20 mouse cellular contexts compared by ENCODE assay signal in genomic region chr5:99039021-99039420, GRCm38 (mm10). TPM values are rescaled to one million over a fixed set of nuclear protein-coding genes. Genes with fewer than 3 reads are reported as not detected.
DNase-seq lines count a peak whose midpoint lies in the region; ATAC-seq and TF ChIP-seq lines count a peak whose summit lies in the region.
"Had no signal": no experiment of that assay in that cellular context is flagged by ENCODE, and none has a peak within 500 bp of the region (broad histone marks: within the 10 kb centered on the region; RNA-seq: fewer than 3 reads in every experiment).

No protein-coding gene starts in this region.

- no peaks in the 10 kb centered on the region for H3K36me3 ChIP-seq in lung, postnatal 0 days (ENCODE audit: insufficient read depth, low read length)
- H3K36me3 ChIP-seq: embryonic facial prominence, embryonic 12.5 days; forebrain, embryonic 15.5 days; heart, embryonic 15.5 days; hindbrain, embryonic 13.5 days had no signal

- H3K4me3 ChIP-seq in lung, postnatal 0 days (ENCODE audit: low read depth, low read length) = no peak overlapping the region
- H3K4me3 ChIP-seq: embryonic facial prominence, embryonic 12.5 days; forebrain, embryonic 15.5 days; heart, embryonic 15.5 days; hindbrain, embryonic 13.5 days had no signal

- no peak overlapping the region for H3K9ac ChIP-seq in lung, postnatal 0 days (replicated peaks; ENCODE audit: low read depth)
- H3K9ac ChIP-seq: embryonic facial prominence, embryonic 12.5 days; forebrain, embryonic 15.5 days; heart, embryonic 15.5 days; hindbrain, embryonic 13.5 days had no signal

- WGBS in lung, postnatal 0 days = 75% methylated on average over 6 of the region's 6 CpGs

- TF ChIP-seq EP300 in lung, postnatal 0 days (IDR thresholded peaks at IDR 0.05) = no peak

- H3K27ac ChIP-seq in lung, postnatal 0 days (ENCODE audit: low read length) = no peak overlapping the region
- H3K27ac ChIP-seq: embryonic facial prominence, embryonic 12.5 days; forebrain, embryonic 15.5 days; heart, embryonic 15.5 days; hindbrain, embryonic 13.5 days had no signal

- TF ChIP-seq CTCF in lung, postnatal 0 days (IDR thresholded peaks at IDR 0.05) = no peak

- H3K27me3 ChIP-seq in lung, postnatal 0 days (replicated peaks; ENCODE audit: insufficient read depth, low read length) = peaks cover 15% of the 10 kb centered on the region; the same call in 1 of the 2 replicates
- H3K27me3 ChIP-seq: forebrain, embryonic 15.5 days had no signal

- no peaks in the 10 kb centered on the region for H3K4me1 ChIP-seq in lung, postnatal 0 days (ENCODE audit: insufficient read depth, low read depth, low read length)

- DNase-seq in lung, postnatal 0 days (ENCODE audit: low spot score) = peak; percentile 74
- DNase-seq in lung, postnatal 14 days = no peak
- peak; percentile 11 to 17 for DNase-seq in urinary bladder, postnatal 36 days (ENCODE audit: low spot score in 2 of 2)
- DNase-seq in urinary bladder, postnatal 10 days (ENCODE audit: low spot score) = no peak
- peak; percentile 33 for DNase-seq in skeletal muscle tissue, adult 2 months (ENCODE audit: low read depth, low spot score)
- DNase-seq in layer of hippocampus, postnatal 36 days = no peak
- DNase-seq in kidney, adult 11 months = no peak
- DNase-seq: adrenal gland, postnatal 14 days; cerebellum, adult 11-12 months; cerebellum, adult 9-10 months; cerebellum, postnatal 25 days; gastrocnemius, postnatal 36 days; heart, adult 18-20 months; heart, postnatal 14 days had no signal

- no peak overlapping the region for H3K4me2 ChIP-seq in lung, postnatal 0 days (replicated peaks; ENCODE audit: low read depth, low read length)
- H3K4me2 ChIP-seq: embryonic facial prominence, embryonic 12.5 days; forebrain, embryonic 15.5 days; heart, embryonic 11.5 days; heart, embryonic 15.5 days; hindbrain, embryonic 13.5 days had no signal

- H3K9me3 ChIP-seq in lung, postnatal 0 days (ENCODE audit: low read length) = no peaks in the 10 kb centered on the region
- H3K9me3 ChIP-seq: embryonic facial prominence, embryonic 12.5 days; forebrain, embryonic 15.5 days; heart, embryonic 15.5 days; hindbrain, embryonic 13.5 days had no signal

- peak; percentile 58 for ATAC-seq in lung, postnatal 0 days
- ATAC-seq: forebrain, embryonic 15.5 days had no signal

RNA-seq across cellular contexts. Expression of gene Prkg2, which starts 1.9 kb away (rescaled TPM):
- polyA plus RNA-seq in lung, postnatal 0 days (2015; fragmentation: Nextera tagmentation; extraction: Ambion mirVana) = 9.2 and 10.9 TPM in 2 replicates
- 1 to 10 TPM; 2.1 to 3.9 TPM for total RNA-seq in layer of hippocampus, postnatal 36 days (2021)
- total RNA-seq: hematopoietic stem cell, adult 5-6 weeks had no signal

Comparison
In these comparisons a context has a peak if more than half of its experiments do, and no peak if none do; other contexts are left out.
1. DNase-seq: peak in lung, postnatal 0 days (single experiment), urinary bladder, postnatal 36 days (2 of 2) and skeletal muscle tissue, adult 2 months (single experiment); none in lung, postnatal 14 days (single experiment), urinary bladder, postnatal 10 days (single experiment), layer of hippocampus, postnatal 36 days (0 of 2) and kidney, adult 11 months (single experiment).